Mouse (Mus musculus) embryonic facial prominence, embryonic 14.5 days (tissue): ENCODE measurements at regions not wholly inside any gene's neighbourhood (a gene's known extent, or its start where the extent isn't known, plus 50 kb on each side); places are given as distances from the start of the nearest gene placed in this dataset.

ENCODE experiments used
- ATAC-seq: fragments of 200-750 bp; cut with Nextera tagmentation; 2 replicates; pipeline ENCODE4 v1.8.0; 2017; ENCODE audit warnings: low read depth, moderate number of reproducible peaks, moderate TSS enrichment
- DNase-seq: peaks from one replicate; pipeline ENCODE4 v3.0.0-alpha.2; 2015; ENCODE audit warnings: low spot score
- H3K27ac ChIP-seq: fragments of 300-500 bp; sonication (generic); replicated peaks from 2 replicates; pipeline ENCODE4 v1.5.1; 2014; ENCODE audit warnings: low read depth, mild to moderate bottlenecking, low read length, moderate library complexity
- H3K27me3 ChIP-seq: fragments of 300-500 bp; sonication (generic); replicated peaks from 2 replicates; pipeline ENCODE4 v1.6.1; 2014; ENCODE audit warnings: low read length; ENCODE audit not compliant: control insufficient read depth, insufficient read depth
- H3K36me3 ChIP-seq: fragments of 300-500 bp; sonication (generic); 2 replicates; pipeline ENCODE4 v1.6.1; 2014; ENCODE audit warnings: low read length, mixed read lengths; ENCODE audit not compliant: control insufficient read depth, insufficient read depth
- H3K4me1 ChIP-seq: fragments of 300-500 bp; sonication (generic); 2 replicates; pipeline ENCODE4 v1.6.1; 2014; ENCODE audit warnings: antibody characterized with exemption, low read length; ENCODE audit not compliant: control insufficient read depth, insufficient read depth
- H3K4me2 ChIP-seq: fragments of 300-500 bp; sonication (generic); 2 replicates; pipeline ENCODE4 v1.6.1; 2014; ENCODE audit warnings: low read depth, mild to moderate bottlenecking, low read length, moderate library complexity, mixed read lengths
- H3K4me3 ChIP-seq: fragments of 300-500 bp; sonication (generic); 2 replicates; pipeline ENCODE4 v1.5.1; 2014; ENCODE audit warnings: low read depth, mild to moderate bottlenecking, low read length
- H3K9ac ChIP-seq: fragments of 300-500 bp; sonication (generic); 2 replicates; pipeline ENCODE4 v1.6.1; 2014; ENCODE audit warnings: low read depth, mild to moderate bottlenecking, low read length, moderate library complexity, mixed read lengths
- H3K9me3 ChIP-seq: fragments of 300-500 bp; sonication (generic); 2 replicates; pipeline ENCODE4 v1.6.1; 2016; ENCODE audit warnings: low read length; ENCODE audit not compliant: control insufficient read depth
- WGBS: fragments of 180-500 bp; shearing (Covaris S2); extraction: QIAGEN DNeasy Blood & Tissue Kit; methylation state at CpG from one replicate; pipeline ENCODE4 v1.1.7; 2014; 5-methylcytosine and 5-hydroxymethylcytosine counted together

- no peak for ATAC-seq
- Histone ChIP-seq H3K27me3 (no peaks in the 10 kb centered on the region), H3K36me3 (no peaks in the 10 kb centered on the region), H3K4me1 (no peaks in the 10 kb centered on the region), H3K4me2 (no peak overlapping the region), H3K9ac (no peak overlapping the region), H3K9me3 (no peaks in the 10 kb centered on the region), H3K4me3 (no peak overlapping the region), H3K27ac (no peak overlapping the region)
- DNase-seq = no peak
- WGBS = 50% methylated on average over 3 of the region's 3 CpGs
Observed at GRCm38 (mm10) chr9:69814432-69814831, 53.7 kb upstream of the Foxb1 start.

- WGBS = 74% methylated on average over 9 of the region's 9 CpGs
- DNase-seq (no peak), ATAC-seq (no peak)
- Histone ChIP-seq H3K9me3 (no peaks in the 10 kb centered on the region), H3K4me3 (no peak overlapping the region), H3K27me3 (no peaks in the 10 kb centered on the region), H3K9ac (no peak overlapping the region), H3K4me1 (no peaks in the 10 kb centered on the region), H3K36me3 (no peaks in the 10 kb centered on the region), H3K4me2 (no peak overlapping the region), H3K27ac (no peak overlapping the region)
Observed at GRCm38 (mm10) chr9:69823179-69823966, 62.6 kb upstream of the Foxb1 start.

- Histone ChIP-seq H3K4me1 (no peaks in the 10 kb centered on the region), H3K9ac (no peak overlapping the region), H3K27ac (no peak overlapping the region), H3K9me3 (no peaks in the 10 kb centered on the region), H3K27me3 (no peaks in the 10 kb centered on the region), H3K4me3 (no peak overlapping the region), H3K4me2 (no peak overlapping the region), H3K36me3 (no peaks in the 10 kb centered on the region)
- 51% methylated on average over 6 of the region's 6 CpGs for WGBS
- no peak for ATAC-seq
- DNase-seq = peak; percentile 31
Observed at GRCm38 (mm10) chr9:69828428-69828827, 67.7 kb upstream of the Foxb1 start.

- Histone ChIP-seq H3K4me1 (no peaks in the 10 kb centered on the region), H3K9me3 (no peaks in the 10 kb centered on the region), H3K4me3 (no peak overlapping the region), H3K27ac (no peak overlapping the region), H3K4me2 (no peak overlapping the region), H3K36me3 (no peaks in the 10 kb centered on the region), H3K9ac (no peak overlapping the region), H3K27me3 (no peaks in the 10 kb centered on the region)
- 49% methylated on average over 4 of the region's 4 CpGs for WGBS
- no peak for ATAC-seq
- DNase-seq = no peak
Observed at GRCm38 (mm10) chr9:69835396-69835795, 74.7 kb upstream of the Foxb1 start.

- H3K4me3 ChIP-seq = no peak overlapping the region
- H3K27ac ChIP-seq = no peak overlapping the region
- DNase-seq (no peak), ATAC-seq (no peak)
- no peaks in the 10 kb centered on the region for H3K4me1 ChIP-seq
- H3K4me2 ChIP-seq = no peak overlapping the region
- H3K27me3 ChIP-seq = no peaks in the 10 kb centered on the region
- no peaks in the 10 kb centered on the region for H3K9me3 ChIP-seq
- 80% methylated on average over 2 of the region's 2 CpGs for WGBS
- H3K36me3 ChIP-seq = no peaks in the 10 kb centered on the region
- H3K9ac ChIP-seq = no peak overlapping the region
Observed at GRCm38 (mm10) chr9:69839198-69839597, 78.5 kb upstream of the Foxb1 start.

GRCm38 (mm10) chr9:69844712-69845111 is 84.0 kb upstream of the Foxb1 start:
- Histone ChIP-seq H3K4me1 (no peaks in the 10 kb centered on the region), H3K4me2 (no peak overlapping the region), H3K36me3 (no peaks in the 10 kb centered on the region), H3K9ac (no peak overlapping the region), H3K9me3 (no peaks in the 10 kb centered on the region), H3K27me3 (no peaks in the 10 kb centered on the region), H3K4me3 (no peak overlapping the region), H3K27ac (no peak overlapping the region)
- ATAC-seq (no peak), DNase-seq (no peak)
- WGBS = 65% methylated on average over 6 of the region's 6 CpGs

- WGBS = 75% methylated on average over 9 of the region's 9 CpGs
- no peak overlapping the region for H3K4me2 ChIP-seq
Observed at GRCm38 (mm10) chr9:69845210-69845609, 84.5 kb upstream of the Foxb1 start.

GRCm38 (mm10) chr9:69856621-69857020 is 95.9 kb upstream of the Foxb1 start:
- Histone ChIP-seq H3K36me3 (no peaks in the 10 kb centered on the region), H3K4me1 (no peaks in the 10 kb centered on the region)
- WGBS = 89% methylated on average over 7 of the region's 7 CpGs

More at GRCm38 (mm10) chr9:69845210-69845609, 84.5 kb upstream of the Foxb1 start:
- Histone ChIP-seq H3K9me3 (no peaks in the 10 kb centered on the region), H3K36me3 (no peaks in the 10 kb centered on the region), H3K27ac (no peak overlapping the region), H3K27me3 (no peaks in the 10 kb centered on the region), H3K9ac (no peak overlapping the region), H3K4me1 (no peaks in the 10 kb centered on the region), H3K4me3 (no peak overlapping the region)
- no peak for ATAC-seq
- DNase-seq = no peak

GRCm38 (mm10) chr9:69858619-69859018 is 97.9 kb upstream of the Foxb1 start:
- WGBS = 61% methylated on average over 3 of the region's 3 CpGs
- H3K4me2 ChIP-seq = no peak overlapping the region
- ATAC-seq (no peak), DNase-seq (no peak)
- no peak overlapping the region for H3K9ac ChIP-seq
- no peaks in the 10 kb centered on the region for H3K27me3 ChIP-seq
- no peaks in the 10 kb centered on the region for H3K4me1 ChIP-seq
- H3K27ac ChIP-seq = no peak overlapping the region
- H3K9me3 ChIP-seq = no peaks in the 10 kb centered on the region
- H3K36me3 ChIP-seq = no peaks in the 10 kb centered on the region
- H3K4me3 ChIP-seq = no peak overlapping the region

More at GRCm38 (mm10) chr9:69856621-69857020, 95.9 kb upstream of the Foxb1 start:
- DNase-seq = peak; percentile 56
- Histone ChIP-seq H3K27ac (no peak overlapping the region), H3K4me3 (no peak overlapping the region), H3K4me2 (no peak overlapping the region), H3K27me3 (no peaks in the 10 kb centered on the region), H3K9me3 (no peaks in the 10 kb centered on the region), H3K9ac (no peak overlapping the region)
- ATAC-seq = no peak
